20 mouse cellular contexts compared by ENCODE assay signal in genomic region chr2:162141845-162142411, GRCm38 (mm10).
A peak's percentile ranks its signal among the peaks of the same experiment; 100 is the strongest.
DNase-seq lines count a peak whose midpoint lies in the region; ATAC-seq and TF ChIP-seq lines count a peak whose summit lies in the region.
"Had no signal": no experiment of that assay in that cellular context is flagged by ENCODE, and none has a peak within 500 bp of the region (broad histone marks: within the 10 kb centered on the region; RNA-seq: fewer than 3 reads in every experiment).

No protein-coding gene starts in this region.

- H3K9ac ChIP-seq in midbrain, embryonic 11.5 days (ENCODE audit: low read length): no peak overlapping the region
- H3K9ac ChIP-seq: forebrain, embryonic 13.5 days; hindbrain, embryonic 12.5 days; liver, embryonic 12.5 days; lung, embryonic 14.5 days had no signal

- DNase-seq in cerebellum, adult 18-20 months: peak; percentile 25
- DNase-seq in cerebellum, postnatal 4 days (ENCODE audit: low spot score in 2 of 2): no peak
- peak; percentile 68 for DNase-seq in brain, adult 2 months (ENCODE audit: low read depth, low spot score)
- peak; percentile 38 to 57 for DNase-seq in cerebellum, postnatal 25 days
- DNase-seq in right cerebral cortex, adult 2 months (ENCODE audit: low spot score in 2 of 2): peak; percentile 26 to 41
- DNase-seq in midbrain, embryonic 11.5 days (ENCODE audit: low spot score, missing footprints): no peak
- no peak for DNase-seq in layer of hippocampus, adult 2 months (ENCODE audit: low spot score in 2 of 2)
- DNase-seq: adrenal gland, postnatal 10 days; gastrocnemius, postnatal 25 days; kidney, adult 8-10 months; kidney, postnatal 25 days; lung, embryonic 14.5 days; thymus, postnatal 14 days had no signal

- H3K27me3 ChIP-seq in midbrain, embryonic 11.5 days (ENCODE audit: control insufficient read depth, insufficient read depth, low read length): no peaks in the 10 kb centered on the region
- H3K27me3 ChIP-seq: CH12.LX; hindbrain, embryonic 12.5 days; liver, embryonic 12.5 days had no signal

- no peaks in the 10 kb centered on the region for H3K36me3 ChIP-seq in midbrain, embryonic 11.5 days (ENCODE audit: control insufficient read depth, insufficient read depth, low read length)
- H3K36me3 ChIP-seq: hindbrain, embryonic 12.5 days; liver, embryonic 12.5 days had no signal

- no peak overlapping the region for H3K27ac ChIP-seq in midbrain, embryonic 11.5 days (ENCODE audit: low read depth, low read length)
- no peak overlapping the region for H3K27ac ChIP-seq in layer of hippocampus, adult 2 months
- H3K27ac ChIP-seq: forebrain, embryonic 13.5 days; hindbrain, embryonic 12.5 days; liver, embryonic 12.5 days; stomach, postnatal 0 days had no signal

- no peak for TF ChIP-seq CTCF in layer of hippocampus, adult 2 months (conservative IDR thresholded peaks at IDR 0.05)

- ATAC-seq in midbrain, embryonic 11.5 days (ENCODE audit: low FRiP score): no peak
- ATAC-seq: forebrain, embryonic 13.5 days; inflammation-experienced regulatory T-cells, adult 6 months; liver, embryonic 12.5 days; midbrain, embryonic 16.5 days had no signal

- H3K4me3 ChIP-seq in midbrain, embryonic 11.5 days (ENCODE audit: low read depth, low read length): no peak overlapping the region
- no peak overlapping the region for H3K4me3 ChIP-seq in layer of hippocampus, adult 2 months
- H3K4me3 ChIP-seq: forebrain, embryonic 13.5 days; hindbrain, embryonic 12.5 days; liver, embryonic 12.5 days had no signal

- whole genome bisulfite sequencing in midbrain, embryonic 11.5 days: 95% methylated on average over 3 of the region's 3 CpGs

- H3K9me3 ChIP-seq in midbrain, embryonic 11.5 days (ENCODE audit: control insufficient read depth, low read length): no peaks in the 10 kb centered on the region
- H3K9me3 ChIP-seq: forebrain, embryonic 13.5 days; hindbrain, embryonic 12.5 days; liver, embryonic 12.5 days had no signal

- H3K4me1 ChIP-seq in midbrain, embryonic 11.5 days (ENCODE audit: control insufficient read depth, insufficient read depth, low read length): no peaks in the 10 kb centered on the region
- H3K4me1 ChIP-seq: forebrain, embryonic 13.5 days; hindbrain, embryonic 12.5 days; liver, embryonic 12.5 days had no signal

- H3K4me2 ChIP-seq in midbrain, embryonic 11.5 days: no peak overlapping the region
- H3K4me2 ChIP-seq: forebrain, embryonic 13.5 days; hindbrain, embryonic 12.5 days; liver, embryonic 12.5 days; lung, embryonic 14.5 days had no signal

Comparison
In these comparisons a context has a peak if more than half of its experiments do, and no peak if none do; other contexts are left out.
1. DNase-seq: peak in cerebellum, adult 18-20 months (2 of 2), brain, adult 2 months (single experiment), cerebellum, postnatal 25 days (2 of 2) and right cerebral cortex, adult 2 months (2 of 2); none in cerebellum, postnatal 4 days (0 of 2), midbrain, embryonic 11.5 days (single experiment) and layer of hippocampus, adult 2 months (0 of 2).